Mouse (Mus musculus): ENCODE results near the gene Ino80. TPM values are rescaled to one million over a fixed set of nuclear protein-coding genes. Genes with fewer than 3 reads are reported as not detected.

Ino80 gene
- polyA plus RNA-seq, 1 experiment from 2014 or later: 4.3 TPM

- no peak overlapping the region for H3K4me2 ChIP-seq
- H3K9ac ChIP-seq (ENCODE audit: low read length): no peak overlapping the region
- H3K27ac ChIP-seq (ENCODE audit: low read depth, low read length): no peak overlapping the region
- H3K4me3 ChIP-seq (ENCODE audit: low read depth, low read length): no peak overlapping the region
- WGBS: 84% methylated on average over 9 of the region's 9 CpGs
- no peaks in the 10 kb centered on the region for H3K27me3 ChIP-seq (ENCODE audit: control insufficient read depth, insufficient read depth, low read length)
- DNase-seq (ENCODE audit: low spot score, missing footprints): no peak
- H3K9me3 ChIP-seq (ENCODE audit: control insufficient read depth, low read length): no peaks in the 10 kb centered on the region
- H3K36me3 ChIP-seq (ENCODE audit: control insufficient read depth, insufficient read depth, low read length): peaks cover 46% of the 10 kb centered on the region
- no peaks in the 10 kb centered on the region for H3K4me1 ChIP-seq (ENCODE audit: control insufficient read depth, insufficient read depth, low read length)
- no peak for ATAC-seq (ENCODE audit: low FRiP score)
These were observed 100.2 kb downstream of the Ino80 start for GRCm38 (mm10) chr2:119377286-119377685.

DNA sequence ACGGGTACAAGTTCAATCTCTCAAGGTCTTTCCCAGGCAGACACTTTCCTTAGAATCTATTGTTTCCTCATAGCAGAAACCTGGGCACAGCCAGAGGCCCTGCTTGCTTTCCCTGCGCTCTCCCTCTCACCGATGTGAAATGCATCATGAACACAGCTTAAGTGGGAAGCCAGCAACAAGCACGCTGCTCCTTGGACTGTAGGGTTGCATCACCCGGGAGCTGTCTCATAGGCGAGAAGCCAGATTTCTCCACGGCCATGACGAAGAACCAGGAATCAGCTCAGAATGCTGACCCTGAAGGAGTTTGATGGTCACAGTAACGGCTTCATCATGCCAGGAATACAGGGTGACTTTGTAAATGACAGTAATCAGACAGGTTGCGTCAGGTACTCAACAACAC lies 107.4 kb downstream of the Ino80 start:
- Histone ChIP-seq H3K36me3 (ENCODE audit: control insufficient read depth, insufficient read depth, low read length) (peaks cover 19% of the 10 kb centered on the region), H3K27ac (ENCODE audit: low read depth, low read length) (no peak overlapping the region), H3K4me2 (no peak overlapping the region), H3K9ac (ENCODE audit: low read length) (no peak overlapping the region), H3K4me3 (ENCODE audit: low read depth, low read length) (no peak overlapping the region), H3K27me3 (ENCODE audit: control insufficient read depth, insufficient read depth, low read length) (no peaks in the 10 kb centered on the region), H3K4me1 (ENCODE audit: control insufficient read depth, insufficient read depth, low read length) (no peaks in the 10 kb centered on the region), H3K9me3 (ENCODE audit: control insufficient read depth, low read length) (no peaks in the 10 kb centered on the region)
- 93% methylated on average over 10 of the region's 10 CpGs for WGBS
- DNase-seq (ENCODE audit: low spot score, missing footprints): no peak
- ATAC-seq (ENCODE audit: low FRiP score): no peak

DNA sequence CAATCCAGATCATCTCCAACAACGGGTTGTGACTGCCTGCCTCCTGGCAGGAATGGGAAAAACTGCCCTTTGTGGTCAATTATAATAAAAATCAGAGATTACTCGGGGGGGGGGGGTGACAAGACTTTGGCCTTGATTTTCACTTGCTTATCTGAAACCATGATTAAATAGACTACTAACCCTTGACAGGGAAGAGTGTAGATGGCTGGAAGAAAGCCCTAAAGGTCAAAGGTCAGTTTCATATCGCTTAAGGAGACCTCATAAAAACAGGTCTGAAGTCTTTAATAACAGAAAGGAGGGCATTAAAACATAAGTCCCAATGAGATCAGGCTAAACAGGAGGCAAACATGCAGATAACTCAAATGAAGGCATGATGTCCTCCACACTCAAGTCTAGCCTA lies 110.1 kb downstream of the Ino80 start:
- ATAC-seq (ENCODE audit: low FRiP score) (no peak), DNase-seq (ENCODE audit: low spot score, missing footprints) (no peak)
- Histone ChIP-seq H3K4me2 (no peak overlapping the region), H3K9ac (ENCODE audit: low read length) (no peak overlapping the region), H3K9me3 (ENCODE audit: control insufficient read depth, low read length) (no peaks in the 10 kb centered on the region), H3K36me3 (ENCODE audit: control insufficient read depth, insufficient read depth, low read length) (peaks cover 1% of the 10 kb centered on the region; the same call in 1 of the 2 replicates), H3K27ac (ENCODE audit: low read depth, low read length) (no peak overlapping the region), H3K4me3 (ENCODE audit: low read depth, low read length) (no peak overlapping the region), H3K4me1 (ENCODE audit: control insufficient read depth, insufficient read depth, low read length) (no peaks in the 10 kb centered on the region), H3K27me3 (ENCODE audit: control insufficient read depth, insufficient read depth, low read length) (no peaks in the 10 kb centered on the region)
- 75% methylated on average over 3 of the region's 3 CpGs for WGBS

GRCm38 (mm10) chr2:119364969-119365368 lies 112.5 kb downstream of the Ino80 start:
- Histone ChIP-seq H3K36me3 (ENCODE audit: control insufficient read depth, insufficient read depth, low read length) (no peaks in the 10 kb centered on the region), H3K9ac (ENCODE audit: low read length) (no peak overlapping the region), H3K27me3 (ENCODE audit: control insufficient read depth, insufficient read depth, low read length) (no peaks in the 10 kb centered on the region), H3K27ac (ENCODE audit: low read depth, low read length) (no peak overlapping the region), H3K4me1 (ENCODE audit: control insufficient read depth, insufficient read depth, low read length) (no peaks in the 10 kb centered on the region), H3K4me3 (ENCODE audit: low read depth, low read length) (no peak overlapping the region), H3K4me2 (no peak overlapping the region), H3K9me3 (ENCODE audit: control insufficient read depth, low read length) (peaks cover 6% of the 10 kb centered on the region; the same call in 1 of the 2 replicates)
- WGBS: 89% methylated on average over 3 of the region's 3 CpGs
- ATAC-seq (ENCODE audit: low FRiP score) (no peak), DNase-seq (ENCODE audit: low spot score, missing footprints) (no peak)

DNA sequence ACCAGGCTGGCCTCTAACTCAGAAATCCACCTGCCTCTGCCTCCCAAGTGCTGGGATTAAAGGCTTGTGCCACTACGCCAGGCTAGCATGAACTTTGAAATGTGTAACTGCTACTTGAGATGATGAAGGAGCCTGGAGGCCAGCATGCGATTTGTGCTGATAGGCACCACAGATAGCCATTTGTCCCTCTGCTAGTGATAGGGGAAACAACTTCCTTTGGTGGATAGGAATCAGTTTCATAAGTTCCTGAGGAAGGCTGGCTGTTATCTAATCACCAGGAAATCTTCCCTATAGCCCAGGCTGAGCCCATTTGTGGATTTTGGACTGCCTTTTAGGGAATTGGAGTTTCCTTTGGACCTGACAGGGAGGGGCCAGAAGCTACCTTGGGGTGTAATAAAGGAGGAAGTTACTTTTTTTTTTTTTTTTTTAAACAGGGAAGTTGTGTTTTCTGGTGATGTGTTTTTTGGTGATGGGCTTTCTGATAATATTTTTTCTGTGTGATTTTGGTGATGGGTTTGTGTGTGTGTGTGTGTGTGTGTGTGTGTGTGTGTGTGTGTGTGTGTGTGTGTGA lies 117.7 kb downstream of the Ino80 start:
- H3K4me3 ChIP-seq (ENCODE audit: low read depth, low read length): no peak overlapping the region
- no peaks in the 10 kb centered on the region for H3K27me3 ChIP-seq (ENCODE audit: control insufficient read depth, insufficient read depth, low read length)
- no peak for ATAC-seq (ENCODE audit: low FRiP score)
- H3K9ac ChIP-seq (ENCODE audit: low read length): no peak overlapping the region
- no peak for DNase-seq (ENCODE audit: low spot score, missing footprints)
- H3K4me2 ChIP-seq: no peak overlapping the region
- H3K4me1 ChIP-seq (ENCODE audit: control insufficient read depth, insufficient read depth, low read length): no peaks in the 10 kb centered on the region
- H3K27ac ChIP-seq (ENCODE audit: low read depth, low read length): no peak overlapping the region
- 89% methylated on average over 2 of the region's 2 CpGs for WGBS
- peaks cover 6% of the 10 kb centered on the region; the same call in 1 of the 2 replicates for H3K9me3 ChIP-seq (ENCODE audit: control insufficient read depth, low read length)
- H3K36me3 ChIP-seq (ENCODE audit: control insufficient read depth, insufficient read depth, low read length): no peaks in the 10 kb centered on the region

- ATAC-seq (ENCODE audit: low FRiP score): no peak
- Histone ChIP-seq H3K27ac (ENCODE audit: low read depth, low read length) (no peak overlapping the region), H3K36me3 (ENCODE audit: control insufficient read depth, insufficient read depth, low read length) (no peaks in the 10 kb centered on the region), H3K4me1 (ENCODE audit: control insufficient read depth, insufficient read depth, low read length) (no peaks in the 10 kb centered on the region), H3K4me2 (no peak overlapping the region), H3K9me3 (ENCODE audit: control insufficient read depth, low read length) (peaks cover 6% of the 10 kb centered on the region; the same call in 1 of the 2 replicates), H3K9ac (ENCODE audit: low read length) (no peak overlapping the region), H3K4me3 (ENCODE audit: low read depth, low read length) (no peak overlapping the region), H3K27me3 (ENCODE audit: control insufficient read depth, insufficient read depth, low read length) (no peaks in the 10 kb centered on the region)
- 85% methylated on average over 6 of the region's 6 CpGs for WGBS
- DNase-seq (ENCODE audit: low spot score, missing footprints): no peak
These were observed 119.2 kb downstream of the Ino80 start for GRCm38 (mm10) chr2:119358249-119358648.

DNA sequence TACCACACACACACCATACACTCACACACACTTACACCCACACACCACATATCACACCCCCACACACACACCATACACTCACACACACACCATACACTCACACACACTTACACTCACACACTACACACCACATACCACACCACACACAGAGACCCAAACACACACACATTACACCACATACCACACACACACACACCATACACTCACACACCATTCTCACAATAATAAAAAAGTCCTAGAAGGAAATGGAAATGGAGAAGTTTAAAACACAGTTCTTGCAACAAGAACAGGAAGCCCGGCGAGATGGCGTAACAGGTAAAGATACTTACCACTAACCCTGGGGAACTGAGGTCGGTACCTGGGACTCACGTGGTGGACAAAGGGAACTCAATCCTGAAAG lies 120.7 kb downstream of the Ino80 start:
- H3K9ac ChIP-seq (ENCODE audit: low read length): no peak overlapping the region
- DNase-seq (ENCODE audit: low spot score, missing footprints) (no peak), ATAC-seq (ENCODE audit: low FRiP score) (no peak)
- 91% methylated on average over 5 of the region's 5 CpGs for WGBS
- H3K4me2 ChIP-seq: no peak overlapping the region
- H3K4me1 ChIP-seq (ENCODE audit: control insufficient read depth, insufficient read depth, low read length): no peaks in the 10 kb centered on the region
- no peak overlapping the region for H3K27ac ChIP-seq (ENCODE audit: low read depth, low read length)
- peaks cover 1% of the 10 kb centered on the region; the same call in 1 of the 2 replicates for H3K27me3 ChIP-seq (ENCODE audit: control insufficient read depth, insufficient read depth, low read length)
- H3K4me3 ChIP-seq (ENCODE audit: low read depth, low read length): no peak overlapping the region
- peaks cover 6% of the 10 kb centered on the region; the same call in 1 of the 2 replicates for H3K9me3 ChIP-seq (ENCODE audit: control insufficient read depth, low read length)
- H3K36me3 ChIP-seq (ENCODE audit: control insufficient read depth, insufficient read depth, low read length): no peaks in the 10 kb centered on the region

DNA sequence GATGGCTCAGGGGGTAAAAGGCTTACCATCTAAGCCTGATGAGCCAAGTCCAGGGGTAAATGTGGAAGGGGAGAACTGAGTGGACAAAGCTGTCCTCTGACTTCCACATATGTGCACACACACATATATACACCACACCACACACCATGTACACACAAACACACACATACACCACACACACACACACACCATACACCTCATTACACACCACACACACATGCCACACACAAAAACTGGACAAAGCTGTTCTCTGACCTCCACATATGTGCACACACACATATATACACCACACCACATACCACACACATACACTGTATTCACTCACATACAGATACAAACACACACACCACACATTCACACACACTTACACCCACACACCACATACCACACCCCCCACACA lies 121.2 kb downstream of the Ino80 start:
- Histone ChIP-seq H3K27me3 (ENCODE audit: control insufficient read depth, insufficient read depth, low read length) (peaks cover 6% of the 10 kb centered on the region; the same call in 1 of the 2 replicates), H3K9me3 (ENCODE audit: control insufficient read depth, low read length) (peaks cover 1% of the 10 kb centered on the region; the same call in 1 of the 2 replicates), H3K4me1 (ENCODE audit: control insufficient read depth, insufficient read depth, low read length) (peaks cover 2% of the 10 kb centered on the region), H3K4me3 (ENCODE audit: low read depth, low read length) (no peak overlapping the region), H3K36me3 (ENCODE audit: control insufficient read depth, insufficient read depth, low read length) (no peaks in the 10 kb centered on the region), H3K9ac (ENCODE audit: low read length) (no peak overlapping the region), H3K4me2 (no peak overlapping the region), H3K27ac (ENCODE audit: low read depth, low read length) (no peak overlapping the region)
- ATAC-seq (ENCODE audit: low FRiP score) (no peak), DNase-seq (ENCODE audit: low spot score, missing footprints) (no peak)

DNA sequence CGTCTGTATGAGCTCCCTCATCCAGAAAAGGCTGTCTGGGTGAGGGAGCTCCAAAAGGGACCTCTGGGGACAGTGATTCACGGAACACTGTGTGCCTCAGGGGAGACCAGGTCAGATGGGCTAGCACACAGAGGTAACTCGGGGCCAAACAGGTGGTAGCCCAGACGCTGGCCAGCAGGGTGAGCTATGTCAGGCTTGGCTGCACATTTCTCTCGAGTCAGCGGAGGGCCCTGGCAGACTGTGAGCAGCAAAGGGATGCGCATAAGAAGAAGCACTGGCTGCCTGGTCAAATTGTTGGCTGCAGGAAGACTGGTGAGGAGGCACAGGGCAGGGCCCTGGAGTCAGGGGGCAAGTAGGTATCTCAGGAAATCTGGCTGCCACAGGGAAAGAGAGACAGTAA lies 121.8 kb downstream of the Ino80 start:
- Histone ChIP-seq H3K27ac (ENCODE audit: low read depth, low read length) (no peak overlapping the region), H3K36me3 (ENCODE audit: control insufficient read depth, insufficient read depth, low read length) (no peaks in the 10 kb centered on the region), H3K9ac (ENCODE audit: low read length) (no peak overlapping the region), H3K9me3 (ENCODE audit: control insufficient read depth, low read length) (no peaks in the 10 kb centered on the region), H3K4me2 (no peak overlapping the region), H3K4me3 (ENCODE audit: low read depth, low read length) (no peak overlapping the region), H3K27me3 (ENCODE audit: control insufficient read depth, insufficient read depth, low read length) (peaks cover 9% of the 10 kb centered on the region; the same call in 1 of the 2 replicates), H3K4me1 (ENCODE audit: control insufficient read depth, insufficient read depth, low read length) (peaks cover 3% of the 10 kb centered on the region)
- 32% methylated on average over 7 of the region's 7 CpGs for WGBS
- ATAC-seq (ENCODE audit: low FRiP score) (no peak), DNase-seq (ENCODE audit: low spot score, missing footprints) (no peak)

All from midbrain, embryonic 11.5 days (tissue).